Mouse (Mus musculus): ENCODE measurements around the gene Mboat7. TPM values are rescaled to one million over a fixed set of nuclear protein-coding genes. Genes with fewer than 3 reads are reported as not detected.

Mboat7 gene
- total and polyA plus RNA-seq, 3 experiments = 31.1 to 113 TPM; not detected in 1

DNA sequence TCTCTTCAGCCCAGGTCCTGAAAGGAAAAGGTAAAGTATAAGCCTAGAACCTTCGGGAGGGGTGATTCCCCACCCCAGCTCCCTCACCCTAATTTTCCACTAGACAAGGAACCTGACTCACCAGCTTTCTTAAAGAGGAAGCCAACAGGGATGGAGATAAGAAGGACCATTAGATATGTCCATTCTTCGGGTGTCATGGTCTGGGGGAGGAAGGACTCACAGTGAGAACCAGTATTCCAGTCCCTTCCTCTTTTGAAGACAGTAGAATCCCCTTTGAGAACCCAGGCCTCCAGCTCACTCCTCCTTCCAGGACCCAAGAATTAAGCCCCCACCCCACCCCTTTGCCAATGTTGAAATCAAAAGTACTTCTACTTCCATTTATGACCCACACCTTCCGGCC, 1.4 kb downstream of the Mboat7 start (continued):
- no peak for TF ChIP-seq CHD1 (IDR thresholded peaks at IDR 0.05; ENCODE audit: low read depth, low read length)

DNA sequence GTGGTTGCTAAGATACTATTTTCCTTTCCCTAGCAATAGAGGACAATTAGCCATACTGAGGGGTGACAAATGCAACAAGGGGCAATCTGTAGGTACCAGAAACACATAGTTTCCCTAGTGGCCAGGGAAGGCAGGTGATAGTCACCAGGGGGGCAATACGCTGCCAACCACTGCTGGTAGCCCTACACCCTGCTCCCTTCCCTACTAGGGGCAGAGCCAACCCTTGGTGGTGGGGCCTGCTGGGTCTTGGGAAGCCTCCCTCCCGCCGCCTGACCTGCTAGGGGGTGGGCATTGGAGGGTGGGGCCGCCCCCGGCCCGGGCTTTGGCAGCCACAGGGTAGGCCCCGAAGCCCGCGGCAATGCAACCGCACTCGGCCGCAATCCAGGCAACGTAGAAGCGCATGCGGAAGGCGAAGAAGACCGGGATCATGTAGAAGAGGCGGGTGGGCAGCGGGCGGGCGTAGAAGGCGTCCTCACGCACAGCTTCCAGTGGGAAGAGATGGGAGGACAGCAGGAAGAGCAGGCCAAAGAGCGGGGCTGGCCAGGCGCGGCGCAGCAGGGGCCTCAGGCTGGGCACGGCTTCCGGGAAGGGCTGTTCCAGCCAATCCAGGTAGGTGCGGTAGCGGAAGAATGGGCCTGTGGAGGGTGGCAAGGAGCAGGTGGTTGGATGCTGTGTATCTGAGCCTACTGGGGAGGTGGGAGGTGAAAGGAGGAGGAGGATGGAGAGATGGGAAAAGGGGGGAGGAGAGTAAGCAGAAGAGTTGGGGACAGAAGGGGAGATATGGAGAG, 7.7 kb downstream of the Mboat7 start:
- no peak for DNase-seq (ENCODE audit: low read depth, low spot score)
- H3K4me3 ChIP-seq (ENCODE audit: control insufficient read depth in 1 of 2, insufficient read depth in 1 of 2, low read depth in 2 of 2, low read length in 2 of 2) = no peak overlapping the region
- H3K79me2 ChIP-seq (ENCODE audit: control insufficient read depth, insufficient read depth, low read length, poor library complexity) = no peaks in the 10 kb centered on the region
- no peaks in the 10 kb centered on the region for H3K9me3 ChIP-seq (replicated peaks; ENCODE audit: insufficient read depth, low read length)
- no peaks in the 10 kb centered on the region for H3K27me3 ChIP-seq (ENCODE audit: control insufficient read depth in 1 of 2, insufficient read depth in 2 of 2, low read length in 2 of 2)
- no peaks in the 10 kb centered on the region for H3K36me3 ChIP-seq (ENCODE audit: control insufficient read depth in 1 of 2, insufficient read depth in 2 of 2, low read length in 2 of 2)
- H3K27ac ChIP-seq (ENCODE audit: control insufficient read depth, low read depth, low read length) = no peak overlapping the region
- no peak overlapping the region for H3K9ac ChIP-seq (ENCODE audit: control insufficient read depth, low read depth, low read length, poor library complexity, severe bottlenecking)
- TF ChIP-seq ZC3H11A (IDR thresholded peaks at IDR 0.05; ENCODE audit: low read depth, low read length) (no peak), KAT2A (conservative IDR thresholded peaks at IDR 0.05; ENCODE audit: low read depth, low read length) (no peak), MYC (IDR thresholded peaks at IDR 0.05; ENCODE audit: low read depth, low read length) (no peak), RCOR1 (IDR thresholded peaks at IDR 0.05; ENCODE audit: low read depth, low read length) (no peak)
- H3K4me1 ChIP-seq (ENCODE audit: control insufficient read depth in 1 of 2, insufficient read depth in 2 of 2, low read length in 2 of 2) = peaks cover 0 to under 1% of the 10 kb centered on the region in 2 experiments; a peak in 1 of 4 replicates

DNA sequence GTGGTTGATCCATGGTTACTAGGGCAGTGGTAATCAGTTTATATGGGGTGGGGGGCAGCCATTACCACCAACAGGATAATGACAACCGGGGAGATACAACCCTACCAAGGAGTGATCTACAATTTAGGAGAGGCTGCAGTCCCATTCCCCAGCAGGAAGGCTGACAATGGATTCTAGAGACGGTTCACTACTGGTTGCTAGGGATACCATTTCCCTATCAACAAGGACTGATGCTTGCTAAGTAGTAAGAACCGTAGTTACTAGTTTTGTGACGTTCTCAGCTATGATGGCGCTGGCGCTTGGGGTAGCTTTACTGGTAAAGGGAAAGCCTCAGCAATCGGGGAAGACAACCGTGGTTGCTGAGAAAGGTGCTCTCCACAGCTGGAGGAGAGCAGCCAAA, 8.6 kb downstream of the Mboat7 start:
- TF ChIP-seq ELF1 (IDR thresholded peaks at IDR 0.05; ENCODE audit: low read depth, low read length) (no peak), MAX (IDR thresholded peaks at IDR 0.05; ENCODE audit: low read length) (no peak), RAD21 (IDR thresholded peaks at IDR 0.05; ENCODE audit: low read depth, low read length) (no peak), NELFE (IDR thresholded peaks at IDR 0.05; ENCODE audit: low read depth, low read length) (no peak), ZNF384 (IDR thresholded peaks at IDR 0.05; ENCODE audit: low read depth, low read length) (no peak), MAFK (IDR thresholded peaks at IDR 0.05; ENCODE audit: borderline replicate concordance, low read depth, low read length) (no peak), CTCF (IDR thresholded peaks at IDR 0.05 in 2 of 3, conservative IDR thresholded peaks at IDR 0.05 in 1 of 3; ENCODE audit: control insufficient read depth in 1 of 3, insufficient read depth in 1 of 3, low read depth in 2 of 3, low read length in 3 of 3, poor library complexity in 1 of 3, severe bottlenecking in 1 of 3) (no peak), TCF12 (IDR thresholded peaks at IDR 0.05; ENCODE audit: low read depth, low read length) (no peak), UBTF (IDR thresholded peaks at IDR 0.05; ENCODE audit: borderline replicate concordance, insufficient read depth, low read depth, low read length) (no peak), E2F4 (IDR thresholded peaks at IDR 0.05; ENCODE audit: borderline replicate concordance, low read depth, low read length) (no peak), NRF1 (IDR thresholded peaks at IDR 0.05; ENCODE audit: insufficient read depth, low read depth, low read length, poor library complexity, severe bottlenecking) (no peak), SMC3 (IDR thresholded peaks at IDR 0.05; ENCODE audit: low read depth, low read length) (no peak), MEF2A (IDR thresholded peaks at IDR 0.05; ENCODE audit: extremely low read depth, insufficient replicate concordance, low read depth, low read length, poor library complexity, severe bottlenecking) (no peak), MYB (IDR thresholded peaks at IDR 0.05; ENCODE audit: low read depth, low read length) (no peak), JUND (IDR thresholded peaks at IDR 0.05; ENCODE audit: low read depth, low read length) (no peak), USF1 (IDR thresholded peaks at IDR 0.05; ENCODE audit: low read depth, low read length) (no peak)
- H3K9ac ChIP-seq (ENCODE audit: control insufficient read depth, low read depth, low read length, poor library complexity, severe bottlenecking) = no peak overlapping the region
- no peaks in the 10 kb centered on the region for H3K4me1 ChIP-seq (ENCODE audit: control insufficient read depth in 1 of 2, insufficient read depth in 2 of 2, low read length in 2 of 2)
- no peak overlapping the region for H3K4me3 ChIP-seq (ENCODE audit: control insufficient read depth in 1 of 2, insufficient read depth in 1 of 2, low read depth in 2 of 2, low read length in 2 of 2)
- no peaks in the 10 kb centered on the region for H3K79me2 ChIP-seq (ENCODE audit: control insufficient read depth, insufficient read depth, low read length, poor library complexity)
- no peak for DNase-seq (ENCODE audit: low read depth, low spot score)
- no peaks in the 10 kb centered on the region for H3K9me3 ChIP-seq (replicated peaks; ENCODE audit: insufficient read depth, low read length)
- H3K27me3 ChIP-seq (ENCODE audit: control insufficient read depth in 1 of 2, insufficient read depth in 2 of 2, low read length in 2 of 2) = no peaks in the 10 kb centered on the region
- no peak overlapping the region for H3K27ac ChIP-seq (ENCODE audit: control insufficient read depth, low read depth, low read length)
- no peaks in the 10 kb centered on the region for H3K36me3 ChIP-seq (ENCODE audit: control insufficient read depth in 1 of 2, insufficient read depth in 2 of 2, low read length in 2 of 2)

Data from MEL (cell line).